ENCODE assay signal across 7 mouse cellular contexts in genomic region chr2:68861721-68862463, GRCm38 (mm10). TPM values are rescaled to one million over a fixed set of nuclear protein-coding genes. Genes with fewer than 3 reads are reported as not detected.
DNase-seq lines count a peak whose midpoint lies in the region; ATAC-seq and TF ChIP-seq lines count a peak whose summit lies in the region.

No protein-coding gene starts in this region.

- peak overlapping the region; percentile 88 for H3K27ac ChIP-seq in hindbrain, postnatal 0 days

- no peak; the same call in 1 of the 2 replicates for TF ChIP-seq CTCF in hindbrain, postnatal 0 days (IDR thresholded peaks at IDR 0.05; ENCODE audit: low read depth)

- H3K4me1 ChIP-seq in hindbrain, postnatal 0 days (ENCODE audit: insufficient read depth, low read length), result no peaks in the 10 kb centered on the region

- ATAC-seq in activated CD4-positive, CD25-positive, alpha-beta regulatory T cell, adult 4 months, result peak; percentile 20
- ATAC-seq in hindbrain, postnatal 0 days, result peak; percentile 65

- H3K9ac ChIP-seq in hindbrain, postnatal 0 days (replicated peaks; ENCODE audit: low read length), result peak overlapping the region; percentile 87

- no peaks in the 10 kb centered on the region for H3K36me3 ChIP-seq in hindbrain, postnatal 0 days (ENCODE audit: insufficient read depth, low read length)

- peak overlapping the region; percentile 87 for H3K4me2 ChIP-seq in hindbrain, postnatal 0 days (ENCODE audit: low read depth, low read length)

- under 1% methylated on average over 57 of the region's 64 CpGs for WGBS in hindbrain, postnatal 0 days

- H3K27me3 ChIP-seq in hindbrain, postnatal 0 days (ENCODE audit: insufficient read depth, low read length), result no peaks in the 10 kb centered on the region

- peak; percentile 62 to 68 for DNase-seq in cerebellum, postnatal 36 days
- peak; percentile 45 for DNase-seq in gastrocnemius, postnatal 10 days
- DNase-seq in hindbrain, postnatal 0 days (ENCODE audit: low spot score), result peak; percentile 65
- DNase-seq in left cerebral cortex, postnatal 25 days (ENCODE audit: low spot score in 2 of 2), result peak; percentile 65 to 69
- peak; percentile 60 for DNase-seq in mesoderm, embryonic 11.5 days (ENCODE audit: low read depth, low spot score)
- DNase-seq in right cerebral cortex, postnatal 4 days, result peak; percentile 59

- intact Hi-C loops in left cerebral cortex, postnatal 25 days (cut with DNase I), result loop anchor here (5.0 kb wide), 1 partner anchor 185 kb away; no protein-coding TSS in a partner anchor

- no peaks in the 10 kb centered on the region for H3K9me3 ChIP-seq in hindbrain, postnatal 0 days (ENCODE audit: low read length)

- peak overlapping the region; percentile 90 for H3K4me3 ChIP-seq in hindbrain, postnatal 0 days (ENCODE audit: low read length)

RNA-seq across cellular contexts. Expression of gene Cers6, which starts 0.7 kb away (rescaled TPM):
- 1 to 10 TPM; 1.7 to 4.2 TPM for polyA plus RNA-seq in activated CD4-positive, CD25-positive, alpha-beta regulatory T cell, adult 4 months (2017; shearing (Covaris generic))
- total RNA-seq in gastrocnemius, postnatal 10 days (2021), result 1 to 10 TPM; 5.2 to 6.3 TPM
- 58.7 and 60.5 TPM in 2 replicates for total RNA-seq in hindbrain, postnatal 0 days (2014; rRNA removed)
- polyA plus RNA-seq in hindbrain, postnatal 0 days (2015; fragmentation: Nextera tagmentation; extraction: Ambion mirVana), result 22.8 and 25.8 TPM in 2 replicates
- 10 to 100 TPM; 72.1 to 76.6 TPM for total RNA-seq in left cerebral cortex, postnatal 25 days (2021)

Comparison
In these comparisons a context has a peak if more than half of its experiments do, and no peak if none do; other contexts are left out.
1. Peak in every context shown above with its lines: DNase-seq, ATAC-seq, H3K4me3 ChIP-seq and H3K27ac ChIP-seq.